Mouse (Mus musculus) C2C12 (cell line): Measurements from ENCODE around the gene Ctf2. TPM values are rescaled to one million over a fixed set of nuclear protein-coding genes. Genes with fewer than 3 reads are reported as not detected.
A peak's percentile ranks its signal among the peaks of the same experiment; 100 is the strongest.

Experiments used
- H3K27me3 ChIP-seq: one replicate; pipeline ENCODE4 v1.6.1; 2011; ENCODE audit not compliant: control insufficient read depth, insufficient read depth, insufficient read length
- H3K36me3 ChIP-seq: one replicate; pipeline ENCODE4 v1.6.1; 2011; ENCODE audit not compliant: control insufficient read depth, insufficient read depth
- H3K4me3 ChIP-seq: one replicate; pipeline ENCODE4 v1.5.1; 2011; ENCODE audit warnings: mild to moderate bottlenecking, control low read depth; ENCODE audit not compliant: poor library complexity, insufficient read depth, severe bottlenecking
- H3K79me2 ChIP-seq: one replicate; pipeline ENCODE4 v1.6.1; 2011; ENCODE audit not compliant: control insufficient read depth, insufficient read depth
- H3K79me3 ChIP-seq: one replicate; pipeline ENCODE4 v1.6.1; 2011; ENCODE audit warnings: low read depth, control low read depth
- H3ac ChIP-seq: one replicate; pipeline ENCODE3; 2011; ENCODE audit warnings: low read depth; ENCODE audit not compliant: control insufficient read depth, insufficient read length
- CEBPB ChIP-seq: IDR thresholded peaks from one replicate; pipeline ENCODE4 v1.6.1; 2011; ENCODE audit warnings: low read depth, mild to moderate bottlenecking, control low read depth, moderate library complexity
- CTCF ChIP-seq: IDR thresholded peaks from one replicate; pipeline ENCODE4 v1.5.1; 2011; ENCODE audit not compliant: control insufficient read depth, insufficient read depth, insufficient read length
- FOSL1 ChIP-seq: IDR thresholded peaks from one replicate; pipeline ENCODE4 v1.8.0; 2011; ENCODE audit warnings: mild to moderate bottlenecking, low read length; ENCODE audit not compliant: poor library complexity, insufficient read depth, severe bottlenecking
- MAX ChIP-seq: IDR thresholded peaks from one replicate; pipeline ENCODE4 v1.6.1; 2011; ENCODE audit warnings: mild to moderate bottlenecking, control low read depth
- MYOD1 ChIP-seq: IDR thresholded peaks from one replicate; pipeline ENCODE4 v1.6.1; 2011; ENCODE audit warnings: low read depth; ENCODE audit not compliant: control insufficient read depth, insufficient read length
- MYOG ChIP-seq: IDR thresholded peaks from one replicate; pipeline ENCODE4 v1.6.1; 2011; ENCODE audit not compliant: control insufficient read depth, insufficient read length; ENCODE audit errors: extremely low read depth
- USF1 ChIP-seq: IDR thresholded peaks from one replicate; pipeline ENCODE4 v1.6.1; 2011; ENCODE audit warnings: low read depth, mild to moderate bottlenecking, control low read depth, moderate library complexity
- polyA plus RNA-seq: library from polyadenylated mRNA; unstranded; fragments of >200 nt; fragmentation: generic; extraction: Trizol; gene quantifications from one replicate; pipeline ENCODE4 v1.2.1, GENCODE M21; 2012; ENCODE audit warnings: missing spikeins

The Ctf2 gene
- polyA plus RNA-seq, 1 experiment: 0.13 TPM

DNA sequence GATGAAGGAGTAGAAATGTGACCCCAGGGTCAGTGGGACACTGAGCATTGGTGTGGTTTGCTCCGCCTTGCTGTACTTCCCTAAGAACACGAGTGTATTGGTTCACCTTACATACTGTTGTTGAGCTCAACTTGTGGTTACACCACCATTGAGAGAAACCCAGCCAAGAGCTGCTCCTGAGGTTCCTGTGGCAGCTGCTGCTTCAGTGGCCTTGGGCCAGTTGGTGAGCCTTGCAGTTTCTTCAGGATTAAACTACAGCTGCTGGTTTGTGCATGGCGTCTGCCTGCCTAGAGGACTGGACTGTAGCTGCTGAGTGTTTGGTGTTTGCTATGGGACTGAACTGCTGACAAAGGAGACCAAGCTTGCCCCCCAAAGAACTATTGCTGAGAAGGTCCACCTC lies 20.5 kb downstream of the Ctf2 start:
- no peak overlapping the region for H3ac ChIP-seq
- TF ChIP-seq FOSL1: no peak
- no peak for TF ChIP-seq USF1
- TF ChIP-seq CEBPB: no peak
- TF ChIP-seq CTCF: no peak
- no peak for TF ChIP-seq MYOG
- no peak for TF ChIP-seq MYOD1
- TF ChIP-seq MAX: no peak
- H3K4me3 ChIP-seq: no peak overlapping the region
- peaks cover 15% of the 10 kb centered on the region for H3K79me2 ChIP-seq
- H3K27me3 ChIP-seq: no peaks in the 10 kb centered on the region
- H3K36me3 ChIP-seq: peaks cover 4% of the 10 kb centered on the region
- H3K79me3 ChIP-seq: no peaks in the 10 kb centered on the region

DNA sequence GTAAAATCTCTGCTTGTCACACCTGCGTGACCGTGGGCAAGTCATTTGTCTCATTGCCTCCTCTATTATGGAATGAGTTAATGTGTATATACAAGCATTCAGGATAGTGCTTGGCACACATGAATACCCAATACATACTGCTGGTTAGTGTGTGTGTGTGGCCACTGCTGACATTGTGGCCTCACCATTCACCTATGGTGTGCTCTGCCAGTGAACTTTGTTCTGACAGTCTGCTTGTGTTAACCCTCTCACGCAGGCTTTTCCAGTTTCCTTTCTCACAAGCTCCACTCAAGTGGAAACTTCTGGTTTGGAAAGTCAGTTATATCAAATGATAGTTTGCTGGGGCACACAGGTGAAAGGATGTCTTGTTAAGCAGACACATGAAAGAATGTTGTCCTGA lies 20.9 kb downstream of the Ctf2 start:
- Histone ChIP-seq H3K79me2 (peaks cover 16% of the 10 kb centered on the region), H3K4me3 (no peak overlapping the region), H3ac (no peak overlapping the region), H3K79me3 (no peaks in the 10 kb centered on the region), H3K36me3 (peaks cover 8% of the 10 kb centered on the region), H3K27me3 (no peaks in the 10 kb centered on the region)
- no peak for TF ChIP-seq CTCF
- no peak for TF ChIP-seq FOSL1
- TF ChIP-seq CEBPB: no peak
- no peak for TF ChIP-seq MYOD1
- no peak for TF ChIP-seq USF1
- TF ChIP-seq MAX: no peak

DNA sequence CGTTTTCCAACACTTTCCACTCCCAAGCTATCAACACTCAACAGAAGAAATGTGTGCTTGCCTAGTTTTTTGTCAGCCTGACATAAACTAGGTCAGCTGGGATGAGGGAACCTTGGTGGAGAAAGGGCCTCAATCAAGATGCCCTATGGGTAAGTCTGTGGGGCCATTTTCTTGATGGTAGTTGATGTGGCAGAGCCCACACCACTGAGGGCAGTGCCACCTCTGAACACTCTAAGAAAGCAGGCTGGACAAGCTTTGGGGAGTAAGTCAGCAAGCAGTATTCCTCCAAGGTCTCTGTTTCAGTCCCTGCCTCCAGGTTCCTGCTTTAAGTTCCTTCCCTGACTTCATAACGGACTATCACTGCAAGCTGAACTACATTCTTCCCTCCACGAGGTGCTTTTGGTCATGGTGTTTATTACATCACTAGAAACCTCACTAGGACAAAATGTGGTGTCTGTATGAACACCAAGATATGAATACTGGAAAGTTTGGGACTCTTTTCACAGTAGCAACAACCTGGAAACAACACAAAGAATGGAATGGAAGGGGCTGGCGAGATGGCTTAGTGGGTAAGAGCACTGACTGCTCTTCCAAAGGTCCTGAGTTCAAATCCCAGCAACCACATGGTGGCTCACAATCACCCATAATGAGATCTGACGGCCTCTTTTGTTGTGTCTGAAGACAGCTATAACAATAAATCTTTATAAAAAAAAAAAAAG lies 22.5 kb downstream of the Ctf2 start:
- no peak overlapping the region for H3K4me3 ChIP-seq
- H3K27me3 ChIP-seq: no peaks in the 10 kb centered on the region
- H3K79me2 ChIP-seq: peaks cover 16% of the 10 kb centered on the region
- no peak overlapping the region for H3ac ChIP-seq
- TF ChIP-seq CTCF: no peak
- no peak for TF ChIP-seq MYOG
- no peak for TF ChIP-seq USF1
- TF ChIP-seq FOSL1: no peak
- no peak for TF ChIP-seq MYOD1
- TF ChIP-seq MAX: no peak
- TF ChIP-seq CEBPB: no peak
- H3K79me3 ChIP-seq: no peaks in the 10 kb centered on the region
- peaks cover 16% of the 10 kb centered on the region for H3K36me3 ChIP-seq

DNA sequence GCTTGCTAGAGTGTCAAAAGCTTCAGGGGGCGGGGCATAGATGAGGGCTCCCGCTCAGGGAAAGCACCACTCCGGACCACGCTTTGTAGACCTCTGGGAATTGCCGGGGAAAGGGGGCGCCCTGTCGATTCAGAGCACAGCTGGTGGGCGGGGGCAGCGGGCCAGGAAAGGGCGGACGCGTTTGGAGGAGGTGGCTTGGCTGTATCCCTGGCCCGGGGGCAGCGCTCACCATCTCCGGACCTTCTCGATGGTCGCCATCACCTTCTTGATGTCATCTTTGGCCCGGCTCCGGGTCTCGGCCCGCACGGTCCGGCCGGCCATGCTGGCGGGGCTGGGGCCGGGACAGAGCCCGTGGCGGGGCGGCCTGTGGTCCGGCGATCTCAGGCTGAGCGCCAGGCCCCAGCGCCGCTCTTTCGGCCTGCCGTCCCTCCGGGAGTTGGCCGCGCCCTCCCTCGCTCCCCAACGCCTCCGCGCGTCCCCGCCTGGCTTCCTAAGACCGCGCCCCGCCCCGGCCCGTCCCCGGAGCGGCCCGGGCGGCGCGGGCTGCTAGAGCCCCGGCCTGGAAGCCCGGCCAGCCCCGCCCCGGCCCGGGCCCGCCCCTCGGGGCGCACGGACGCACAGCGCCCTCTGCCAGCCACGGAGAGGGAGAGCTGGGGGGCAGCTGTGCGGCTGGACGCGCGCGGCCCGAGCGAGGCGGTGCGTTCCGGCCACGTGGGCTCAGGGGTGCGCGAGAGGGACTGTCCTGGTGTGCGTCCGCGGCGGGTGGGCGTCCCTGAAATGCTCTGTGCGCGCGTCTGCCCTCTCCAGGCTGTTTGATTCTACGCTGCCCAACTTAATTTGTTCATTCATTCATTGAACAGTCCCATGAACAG lies 23.5 kb downstream of the Ctf2 start, which contains the start of gene Bcl7c:
Gene Bcl7c (minus strand): TSS at position 727 of the 872 bp plus-strand sequence.
- H3ac ChIP-seq: peak within 1 kb of the TSS; percentile 68
- H3K36me3 ChIP-seq: peaks cover 17% of the 10 kb centered on the region
- H3K79me3 ChIP-seq: no peaks in the 10 kb centered on the region
- H3K79me2 ChIP-seq: peaks cover 16% of the 10 kb centered on the region
- H3K27me3 ChIP-seq: no peaks in the 10 kb centered on the region
- H3K4me3 ChIP-seq: peak within 1 kb of the TSS; percentile 41
- peak; percentile 76 for TF ChIP-seq MAX
- TF ChIP-seq CTCF: peak; percentile 96
- peak; percentile 77 for TF ChIP-seq USF1
- TF ChIP-seq MYOG: no peak

DNA sequence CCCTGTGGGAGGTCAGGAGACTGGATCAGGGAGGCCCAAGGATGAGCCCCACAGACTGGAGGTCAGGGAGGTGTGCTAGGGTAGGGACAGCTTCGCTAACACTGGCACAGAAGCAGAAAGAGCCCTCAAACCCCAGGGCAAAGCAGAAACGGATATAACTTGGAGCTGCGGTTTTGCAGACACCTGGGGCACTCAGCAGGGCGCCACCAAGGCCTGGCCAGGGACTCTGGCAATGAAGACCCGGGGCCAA lies 24.1 kb downstream of the Ctf2 start:
- no peaks in the 10 kb centered on the region for H3K27me3 ChIP-seq
- peak overlapping the region; percentile 68 for H3ac ChIP-seq
- peaks cover 23% of the 10 kb centered on the region for H3K36me3 ChIP-seq
- no peak for TF ChIP-seq MYOD1
- no peak for TF ChIP-seq MAX
- TF ChIP-seq FOSL1: no peak
- TF ChIP-seq MYOG: no peak
- TF ChIP-seq USF1: no peak
- no peak for TF ChIP-seq CEBPB
- H3K4me3 ChIP-seq: peak overlapping the region; percentile 41
- peaks cover 16% of the 10 kb centered on the region for H3K79me2 ChIP-seq
- no peaks in the 10 kb centered on the region for H3K79me3 ChIP-seq
